Mouse (Mus musculus): Measurements from ENCODE around the gene Ifi27l2a.

DNA sequence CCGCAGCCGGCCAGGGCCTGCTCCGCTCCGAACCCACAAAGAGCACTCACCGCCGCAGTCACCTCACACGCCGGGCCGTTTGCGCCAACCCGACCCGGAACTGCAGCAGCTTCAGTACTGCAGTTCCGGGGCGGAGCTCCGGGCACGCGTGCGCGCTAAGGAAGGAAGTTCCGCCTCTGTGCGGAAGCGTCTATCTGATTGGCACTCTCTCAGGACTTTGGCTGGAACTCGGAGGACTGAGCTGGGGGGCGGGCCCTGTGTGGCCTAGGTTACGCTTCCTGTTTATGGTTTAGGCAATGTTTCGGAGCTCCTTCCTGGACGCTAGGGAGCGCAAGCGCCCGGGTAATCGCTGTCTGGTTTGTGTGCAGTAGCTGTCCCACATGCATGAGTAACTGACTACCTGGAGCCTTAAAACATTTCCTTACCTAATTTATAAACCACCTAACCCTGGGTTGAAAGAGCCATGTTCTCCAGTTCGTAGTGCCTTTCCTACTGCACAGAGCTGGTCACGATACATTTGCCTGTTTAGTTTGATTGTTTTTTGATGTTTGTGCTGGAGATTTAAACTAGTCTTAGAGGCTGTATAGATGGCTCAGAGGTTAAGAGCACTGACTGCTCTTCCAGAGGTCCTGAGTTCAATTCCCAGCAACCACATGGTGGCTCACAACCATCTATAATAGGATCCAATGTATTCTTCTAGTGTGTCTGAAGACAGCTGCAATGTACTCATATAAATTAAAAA lies 17.6 kb downstream of the Ifi27l2a start, which contains the start of gene Ddx24:
- TF ChIP-seq CTCF (IDR thresholded peaks at IDR 0.05; ENCODE audit: low read depth, low read length) = no peak
- no peak for TF ChIP-seq TAL1 (conservative IDR thresholded peaks at IDR 0.05; ENCODE audit: low read depth, low read length)
- no peak for TF ChIP-seq GATA1 (IDR thresholded peaks at IDR 0.05; ENCODE audit: borderline replicate concordance, low read length)

All from G1E (cell line).